Mouse (Mus musculus) intestine, embryonic 16.5 days (tissue): Measurements from ENCODE around the gene Trpv4. TPM values are rescaled to one million over a fixed set of nuclear protein-coding genes. Genes with fewer than 3 reads are reported as not detected.
A peak's percentile ranks its signal among the peaks of the same experiment; 100 is the strongest.

Experiments
- ATAC-seq: fragments of 200-750 bp; cut with Nextera tagmentation; 2 replicates; pipeline ENCODE4 v1.8.0; 2017; ENCODE audit warnings: moderate TSS enrichment, moderate library complexity
- H3K27ac ChIP-seq: fragments of 300-500 bp; sonication (generic); 2 replicates; pipeline ENCODE4 v1.5.1; 2014; ENCODE audit warnings: mild to moderate bottlenecking, low read length
- H3K27me3 ChIP-seq: fragments of 300-500 bp; sonication (generic); replicated peaks from 2 replicates; pipeline ENCODE4 v1.6.1; 2014; ENCODE audit warnings: low read length, control low read depth, mixed read lengths; ENCODE audit not compliant: control insufficient read depth, insufficient read depth
- H3K36me3 ChIP-seq: fragments of 300-500 bp; sonication (generic); 2 replicates; pipeline ENCODE4 v1.6.1; 2014; ENCODE audit warnings: low read length, control low read depth; ENCODE audit not compliant: control insufficient read depth, insufficient read depth
- H3K4me1 ChIP-seq: fragments of 300-500 bp; sonication (generic); 2 replicates; pipeline ENCODE4 v1.6.1; 2014; ENCODE audit warnings: low read length, control low read depth, mixed read lengths; ENCODE audit not compliant: control insufficient read depth, insufficient read depth
- H3K4me2 ChIP-seq: fragments of 300-500 bp; sonication (generic); 2 replicates; pipeline ENCODE4 v1.6.1; 2014; ENCODE audit warnings: low read depth, low read length, control low read depth
- H3K4me3 ChIP-seq: fragments of 300-500 bp; sonication (generic); 2 replicates; pipeline ENCODE4 v1.5.1; 2014; ENCODE audit warnings: mild to moderate bottlenecking, low read length
- H3K9ac ChIP-seq: fragments of 300-500 bp; sonication (generic); 2 replicates; pipeline ENCODE4 v1.6.1; 2014; ENCODE audit warnings: low read depth, low read length
- H3K9me3 ChIP-seq: fragments of 300-500 bp; sonication (generic); 2 replicates; pipeline ENCODE4 v1.6.1; 2016; ENCODE audit warnings: low read length, control low read depth; ENCODE audit not compliant: control insufficient read depth
- WGBS: fragments of 180-500 bp; shearing (Covaris S2); extraction: QIAGEN DNeasy Blood & Tissue Kit; methylation state at CpG from one replicate; pipeline ENCODE4 v1.1.7; 2014; 5-methylcytosine and 5-hydroxymethylcytosine counted together
- polyA plus RNA-seq: library from polyadenylated mRNA; unstranded; fragments of >200 nt; fragmentation: Nextera tagmentation; extraction: Ambion mirVana; gene quantifications from 2 replicates; pipeline ENCODE4 v1.2.1, GENCODE M21; 2015

The Trpv4 gene
- polyA plus RNA-seq = 0.73 and 0.93 TPM in 2 replicates

GRCm38 (mm10) chr5:114658255-114658654 is at the start of gene Trpv4:
Gene Trpv4, minus strand, starts transcription at chr5:114658421.
- Histone ChIP-seq H3K4me1 (peaks cover 12% of the 10 kb centered on the region; the same call in 1 of the 2 replicates), H3K4me2 (peak within 1 kb of the TSS; percentile 98), H3K4me3 (peak within 1 kb of the TSS; percentile 56), H3K9me3 (no peaks in the 10 kb centered on the region), H3K27ac (no peak within 1 kb of the TSS), H3K36me3 (no peaks in the 10 kb centered on the region), H3K27me3 (peaks cover 18% of the 10 kb centered on the region), H3K9ac (peak within 1 kb of the TSS; percentile 66)
- 0% methylated on average over 41 of the region's 47 CpGs for WGBS
- ATAC-seq = peak; percentile 71

- ATAC-seq = peak; percentile 77
- H3K36me3 ChIP-seq = peaks cover 2% of the 10 kb centered on the region; the same call in 1 of the 2 replicates
- H3K4me3 ChIP-seq = peak within 1 kb of the TSS; percentile 75
- H3K4me1 ChIP-seq = peaks cover 5% of the 10 kb centered on the region; the same call in 1 of the 2 replicates
- no peaks in the 10 kb centered on the region for H3K9me3 ChIP-seq
- H3K9ac ChIP-seq = peak within 1 kb of the TSS; percentile 76
- WGBS = 4% methylated on average over 49 of the region's 49 CpGs
- no peak within 1 kb of the TSS for H3K27ac ChIP-seq
- no peaks in the 10 kb centered on the region for H3K27me3 ChIP-seq
- H3K4me2 ChIP-seq = peak within 1 kb of the TSS; percentile 66
Measured at GRCm38 (mm10) chr5:114707265-114708068, 49.2 kb upstream of the Trpv4 start, which contains the start of gene Tchp. Gene Tchp, plus strand, starts transcription at chr5:114707760.

- no peak overlapping the region for H3K9ac ChIP-seq
- no peak overlapping the region for H3K27ac ChIP-seq
- no peak overlapping the region for H3K4me3 ChIP-seq
- peak; percentile 78 for ATAC-seq
- 51% methylated on average over 14 of the region's 14 CpGs for WGBS
- H3K36me3 ChIP-seq = no peaks in the 10 kb centered on the region
- H3K4me1 ChIP-seq = no peaks in the 10 kb centered on the region
- no peaks in the 10 kb centered on the region for H3K9me3 ChIP-seq
- H3K27me3 ChIP-seq = no peaks in the 10 kb centered on the region
- H3K4me2 ChIP-seq = no peak overlapping the region
Measured at GRCm38 (mm10) chr5:114702403-114703392, 44.5 kb upstream of the Trpv4 start.

GRCm38 (mm10) chr5:114699015-114699414 is 40.8 kb upstream of the Trpv4 start:
- H3K27me3 ChIP-seq = no peaks in the 10 kb centered on the region
- no peak overlapping the region for H3K27ac ChIP-seq
- no peaks in the 10 kb centered on the region for H3K4me1 ChIP-seq
- no peaks in the 10 kb centered on the region for H3K9me3 ChIP-seq
- no peak overlapping the region for H3K9ac ChIP-seq
- H3K4me2 ChIP-seq = no peak overlapping the region
- WGBS = 41% methylated on average over 7 of the region's 7 CpGs
- ATAC-seq = no peak
- H3K4me3 ChIP-seq = no peak overlapping the region
- no peaks in the 10 kb centered on the region for H3K36me3 ChIP-seq

GRCm38 (mm10) chr5:114698044-114698746 is 40.0 kb upstream of the Trpv4 start:
- no peak overlapping the region for H3K9ac ChIP-seq
- H3K4me1 ChIP-seq = no peaks in the 10 kb centered on the region
- no peak overlapping the region for H3K27ac ChIP-seq
- ATAC-seq = no peak
- H3K27me3 ChIP-seq = no peaks in the 10 kb centered on the region
- 89% methylated on average over 19 of the region's 19 CpGs for WGBS
- H3K9me3 ChIP-seq = no peaks in the 10 kb centered on the region
- no peaks in the 10 kb centered on the region for H3K36me3 ChIP-seq
- H3K4me3 ChIP-seq = no peak overlapping the region
- no peak overlapping the region for H3K4me2 ChIP-seq

GRCm38 (mm10) chr5:114696939-114697338 is 38.7 kb upstream of the Trpv4 start:
- Histone ChIP-seq H3K27me3 (no peaks in the 10 kb centered on the region), H3K4me1 (no peaks in the 10 kb centered on the region), H3K27ac (no peak overlapping the region), H3K4me2 (no peak overlapping the region), H3K9me3 (no peaks in the 10 kb centered on the region), H3K36me3 (no peaks in the 10 kb centered on the region), H3K4me3 (no peak overlapping the region), H3K9ac (no peak overlapping the region)
- ATAC-seq = no peak
- WGBS = 81% methylated on average over 17 of the region's 17 CpGs

GRCm38 (mm10) chr5:114695775-114696174 is 37.6 kb upstream of the Trpv4 start:
- H3K27ac ChIP-seq = no peak overlapping the region
- no peaks in the 10 kb centered on the region for H3K9me3 ChIP-seq
- no peak overlapping the region for H3K4me3 ChIP-seq
- H3K9ac ChIP-seq = no peak overlapping the region
- peaks cover 4% of the 10 kb centered on the region for H3K4me1 ChIP-seq
- no peak overlapping the region for H3K4me2 ChIP-seq
- no peaks in the 10 kb centered on the region for H3K36me3 ChIP-seq
- H3K27me3 ChIP-seq = no peaks in the 10 kb centered on the region
- no peak for ATAC-seq
- WGBS = 67% methylated on average over 5 of the region's 5 CpGs

- Histone ChIP-seq H3K4me1 (peaks cover 22% of the 10 kb centered on the region), H3K36me3 (no peaks in the 10 kb centered on the region), H3K27me3 (no peaks in the 10 kb centered on the region), H3K9ac (peak within 1 kb of the TSS; percentile 85), H3K4me3 (peak within 1 kb of the TSS; percentile 80), H3K9me3 (no peaks in the 10 kb centered on the region), H3K4me2 (peak within 1 kb of the TSS; percentile 95), H3K27ac (peak within 1 kb of the TSS; percentile 53)
- ATAC-seq = peak; percentile 96
- WGBS = 6% methylated on average over 56 of the region's 75 CpGs
Measured at GRCm38 (mm10) chr5:114690633-114691567, 32.7 kb upstream of the Trpv4 start, which contains the start of gene Gltp. Gene Gltp, minus strand, starts transcription at chr5:114690984.
